Mouse (Mus musculus): Measurements from ENCODE around the gene Wdr31.

DNA sequence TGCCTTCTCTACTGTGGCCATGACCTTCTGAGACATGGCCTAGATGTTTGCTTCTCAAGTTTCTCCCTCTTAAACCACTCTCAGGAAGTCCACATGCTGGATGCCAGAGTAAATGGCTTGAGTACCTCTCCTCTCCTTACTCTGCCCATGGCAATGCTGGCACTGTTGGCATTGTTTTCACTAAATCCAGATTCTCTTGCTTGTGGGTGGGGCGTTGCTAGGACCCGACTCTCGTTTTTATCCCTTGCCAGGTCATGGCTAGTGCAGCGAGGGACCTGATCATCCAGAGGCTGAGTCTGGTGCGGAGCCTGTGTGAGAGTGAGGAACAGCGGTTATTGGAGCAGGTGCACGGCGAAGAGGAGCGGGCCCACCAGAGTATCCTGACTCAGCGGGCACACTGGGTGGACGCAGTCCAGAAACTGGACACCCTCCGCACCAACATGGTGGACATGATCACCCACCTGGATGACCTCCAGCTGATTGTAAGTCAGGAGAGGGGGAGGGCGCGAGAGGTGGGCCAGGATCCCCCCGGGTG lies 15.5 kb upstream of the Wdr31 start:
- no peak for TF ChIP-seq CTCF (IDR thresholded peaks at IDR 0.05; ENCODE audit: borderline replicate concordance, extremely low read depth, insufficient read depth, insufficient read length)
- no peak for TF ChIP-seq POLR2A (IDR thresholded peaks at IDR 0.05; ENCODE audit: borderline replicate concordance, extremely low read depth, insufficient read depth, insufficient read length, poor library complexity, severe bottlenecking)

Data from brain, embryonic 14.5 days (tissue).